Mouse (Mus musculus) stomach, embryonic 14.5 days (tissue): ENCODE results near the gene Tex26. TPM values are rescaled to one million over a fixed set of nuclear protein-coding genes. Genes with fewer than 3 reads are reported as not detected.
A peak's percentile ranks its signal among the peaks of the same experiment; 100 is the strongest.

Source experiments
- ATAC-seq: fragments of 200-750 bp; cut with Nextera tagmentation; 2 replicates; pipeline ENCODE4 v1.8.0; 2017; ENCODE audit warnings: low read depth, moderate TSS enrichment; ENCODE audit not compliant: insufficient number of reproducible peaks, insufficient read depth, low FRiP score
- H3K27ac ChIP-seq: fragments of 300-500 bp; sonication (generic); 2 replicates; pipeline ENCODE4 v1.5.1; 2014; ENCODE audit warnings: mild to moderate bottlenecking, low read length, moderate library complexity, mixed read lengths
- H3K27me3 ChIP-seq: fragments of 300-500 bp; sonication (generic); 2 replicates; pipeline ENCODE4 v1.6.1; 2014; ENCODE audit warnings: low read length, control low read depth, mixed read lengths; ENCODE audit not compliant: control insufficient read depth, insufficient read depth
- H3K36me3 ChIP-seq: fragments of 300-500 bp; sonication (generic); 2 replicates; pipeline ENCODE4 v1.6.1; 2014; ENCODE audit warnings: mild to moderate bottlenecking, control low read depth, low read length, moderate library complexity, mixed read lengths; ENCODE audit not compliant: control insufficient read depth, insufficient read depth
- H3K4me1 ChIP-seq: fragments of 300-500 bp; sonication (generic); 2 replicates; pipeline ENCODE4 v1.6.1; 2014; ENCODE audit warnings: low read length, control low read depth, mixed read lengths; ENCODE audit not compliant: control insufficient read depth, insufficient read depth
- H3K4me2 ChIP-seq: fragments of 300-500 bp; sonication (generic); replicated peaks from 2 replicates; pipeline ENCODE4 v1.6.1; 2014; ENCODE audit warnings: low read depth, low read length, control low read depth
- H3K4me3 ChIP-seq: fragments of 300-500 bp; sonication (generic); 2 replicates; pipeline ENCODE4 v1.5.1; 2014; ENCODE audit warnings: low read depth, low read length, control low read depth
- H3K9ac ChIP-seq: fragments of 300-500 bp; sonication (generic); replicated peaks from 2 replicates; pipeline ENCODE4 v1.6.1; 2014; ENCODE audit warnings: low read depth, mild to moderate bottlenecking, control low read depth, low read length, moderate library complexity, mixed read lengths
- H3K9me3 ChIP-seq: fragments of 300-500 bp; sonication (generic); 2 replicates; pipeline ENCODE4 v1.6.1; 2016; ENCODE audit warnings: low read depth, low read length, control low read depth; ENCODE audit not compliant: control insufficient read depth
- WGBS: fragments of 180-500 bp; shearing (Covaris S2); extraction: QIAGEN DNeasy Blood & Tissue Kit; methylation state at CpG from one replicate; pipeline ENCODE4 v1.1.7; 2014; 5-methylcytosine and 5-hydroxymethylcytosine counted together
- polyA plus RNA-seq: library from polyadenylated mRNA; unstranded; fragments of >200 nt; fragmentation: Nextera tagmentation; extraction: Ambion mirVana; gene quantifications from 2 replicates; pipeline ENCODE4 v1.2.1, GENCODE M21; 2014

Tex26 gene
- polyA plus RNA-seq, 1 experiment from 2014 or later, result 0.25 TPM

- H3K27ac ChIP-seq, result peak overlapping the region; percentile 64; the same call in 1 of the 2 replicates
- H3K9me3 ChIP-seq, result no peaks in the 10 kb centered on the region
- H3K9ac ChIP-seq, result no peak overlapping the region
- peaks cover 15% of the 10 kb centered on the region for H3K4me1 ChIP-seq
- ATAC-seq, result peak; percentile 77; the same call in 1 of the 2 replicates
- H3K36me3 ChIP-seq, result no peaks in the 10 kb centered on the region
- H3K27me3 ChIP-seq, result no peaks in the 10 kb centered on the region
- H3K4me2 ChIP-seq, result peak overlapping the region; percentile 10; the same call in 1 of the 2 replicates
- 8% methylated on average over 6 of the region's 6 CpGs for WGBS
- H3K4me3 ChIP-seq, result no peak overlapping the region
These were observed 11.1 kb upstream of the Tex26 start for GRCm38 (mm10) chr5:149428347-149428746.

DNA sequence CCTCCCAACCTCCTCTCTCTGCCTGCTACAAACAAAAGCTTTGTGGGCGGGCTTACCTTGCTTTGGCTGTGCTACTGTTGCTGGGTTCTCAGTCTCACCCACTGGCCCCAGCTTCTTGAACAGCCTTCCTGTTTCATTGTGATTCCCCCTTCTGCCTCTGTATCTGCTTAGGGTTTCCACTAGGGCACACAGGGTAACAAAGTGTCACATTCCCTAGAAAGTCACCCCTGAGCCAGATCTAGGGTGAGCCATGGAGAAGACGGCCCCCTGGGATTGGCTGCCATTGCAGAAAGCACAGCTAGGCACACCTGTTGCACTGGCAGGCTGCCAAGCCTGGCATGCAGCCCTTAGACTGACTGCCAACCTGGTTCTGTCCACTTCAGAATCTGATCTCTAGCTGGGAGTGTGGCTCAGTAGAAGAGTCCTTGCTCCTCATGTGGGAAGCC is 10.6 kb upstream of the Tex26 start:
- peaks cover 19% of the 10 kb centered on the region for H3K4me1 ChIP-seq
- ATAC-seq, result peak; percentile 28
- H3K9ac ChIP-seq, result no peak overlapping the region
- WGBS, result 21% methylated on average over 2 of the region's 2 CpGs
- no peaks in the 10 kb centered on the region for H3K27me3 ChIP-seq
- no peaks in the 10 kb centered on the region for H3K9me3 ChIP-seq
- no peak overlapping the region for H3K4me2 ChIP-seq
- H3K4me3 ChIP-seq, result no peak overlapping the region
- peak overlapping the region; percentile 64 for H3K27ac ChIP-seq
- no peaks in the 10 kb centered on the region for H3K36me3 ChIP-seq

- 78% methylated on average over 4 of the region's 4 CpGs for WGBS
- Histone ChIP-seq H3K4me1 (peaks cover 24% of the 10 kb centered on the region), H3K4me2 (no peak overlapping the region)
These were observed 9.9 kb upstream of the Tex26 start for GRCm38 (mm10) chr5:149429541-149429940.

DNA sequence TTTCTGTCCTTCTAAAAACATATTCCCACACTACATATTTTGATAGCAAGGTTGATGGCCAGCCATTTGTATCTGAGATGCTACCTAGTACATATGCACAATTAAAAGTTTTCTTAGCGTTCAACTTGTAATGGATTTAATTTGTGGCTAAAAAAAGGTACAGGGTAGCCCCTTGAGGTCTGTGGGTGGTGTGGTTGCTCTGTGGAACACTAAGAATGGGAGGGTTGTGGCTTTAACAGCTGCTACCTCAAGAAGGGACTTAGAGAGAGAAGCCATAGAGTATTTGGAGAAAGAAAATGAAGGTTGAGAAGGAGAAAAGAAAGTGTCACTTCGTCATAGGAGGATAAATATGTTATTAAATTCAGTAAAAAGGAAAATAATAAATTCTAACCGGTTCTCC is 8.5 kb upstream of the Tex26 start:
- peaks cover 27% of the 10 kb centered on the region for H3K4me1 ChIP-seq
- no peak overlapping the region for H3K4me2 ChIP-seq
- H3K4me3 ChIP-seq, result no peak overlapping the region
- H3K9ac ChIP-seq, result no peak overlapping the region
- 90% methylated on average over 3 of the region's 3 CpGs for WGBS
- H3K9me3 ChIP-seq, result no peaks in the 10 kb centered on the region
- ATAC-seq, result no peak
- H3K27me3 ChIP-seq, result no peaks in the 10 kb centered on the region
- no peaks in the 10 kb centered on the region for H3K36me3 ChIP-seq
- no peak overlapping the region for H3K27ac ChIP-seq

More at GRCm38 (mm10) chr5:149429541-149429940, 9.9 kb upstream of the Tex26 start:
- ATAC-seq, result no peak
- H3K36me3 ChIP-seq, result no peaks in the 10 kb centered on the region
- no peaks in the 10 kb centered on the region for H3K27me3 ChIP-seq
- H3K9me3 ChIP-seq, result no peaks in the 10 kb centered on the region
- H3K4me3 ChIP-seq, result no peak overlapping the region
- H3K27ac ChIP-seq, result no peak overlapping the region
- no peak overlapping the region for H3K9ac ChIP-seq

DNA sequence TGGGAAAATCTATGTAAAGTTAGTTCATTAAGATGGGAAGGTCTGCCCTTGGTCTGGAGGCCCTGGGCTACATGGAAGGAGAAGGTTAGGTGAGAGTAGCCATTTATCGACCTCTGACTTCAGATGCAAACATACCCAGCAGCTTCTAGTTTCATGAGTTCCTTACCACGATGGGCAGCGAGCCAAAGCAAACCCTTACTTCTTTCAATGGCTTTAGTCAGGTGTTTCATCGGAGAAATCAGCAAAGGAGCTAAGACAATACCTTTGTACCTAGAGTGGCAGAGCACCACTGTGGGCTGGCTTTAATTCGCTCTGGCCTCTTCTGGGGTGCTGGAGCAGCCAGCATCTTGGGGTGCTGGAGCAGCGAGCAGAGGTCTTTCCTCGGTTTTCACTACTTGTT is 5.8 kb upstream of the Tex26 start:
- Histone ChIP-seq H3K36me3 (no peaks in the 10 kb centered on the region), H3K4me3 (no peak overlapping the region), H3K4me2 (peak overlapping the region; percentile 7; the same call in 1 of the 2 replicates), H3K27ac (peak overlapping the region; percentile 58; the same call in 1 of the 2 replicates), H3K9ac (no peak overlapping the region), H3K4me1 (peaks cover 20% of the 10 kb centered on the region), H3K9me3 (no peaks in the 10 kb centered on the region), H3K27me3 (no peaks in the 10 kb centered on the region)
- 53% methylated on average over 7 of the region's 7 CpGs for WGBS
- ATAC-seq, result peak; percentile 67

GRCm38 (mm10) chr5:149434141-149434690 is 5.2 kb upstream of the Tex26 start:
- Histone ChIP-seq H3K9ac (no peak overlapping the region), H3K27me3 (no peaks in the 10 kb centered on the region), H3K9me3 (no peaks in the 10 kb centered on the region), H3K4me2 (peak overlapping the region; percentile 7; the same call in 1 of the 2 replicates), H3K27ac (peak overlapping the region; percentile 58; the same call in 1 of the 2 replicates), H3K4me3 (no peak overlapping the region), H3K36me3 (no peaks in the 10 kb centered on the region), H3K4me1 (peaks cover 15% of the 10 kb centered on the region; the same call in 1 of the 2 replicates)
- WGBS, result 11% methylated on average over 9 of the region's 9 CpGs
- ATAC-seq, result peak; percentile 65

DNA sequence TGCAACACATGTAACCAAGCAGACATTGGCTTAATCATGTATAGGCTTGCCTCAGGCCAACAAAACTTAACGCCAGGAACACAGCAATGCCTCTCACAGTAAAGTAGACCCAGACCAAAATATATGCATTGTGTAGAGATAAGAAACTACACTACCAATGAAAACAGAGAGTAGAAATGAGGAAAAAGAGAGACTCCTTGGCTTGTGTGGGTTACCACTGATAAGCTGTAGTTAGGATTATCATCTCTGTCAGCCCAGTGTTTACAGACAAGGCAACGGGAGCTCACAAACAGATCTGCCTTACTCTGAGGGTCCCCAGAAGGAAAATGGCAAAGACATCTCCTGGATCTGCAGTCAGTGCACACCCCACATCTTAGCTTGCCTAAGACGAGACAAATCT is 2.9 kb upstream of the Tex26 start:
- H3K4me2 ChIP-seq, result no peak overlapping the region
- peaks cover 22% of the 10 kb centered on the region for H3K4me1 ChIP-seq
- no peak for ATAC-seq
- 61% methylated on average over 3 of the region's 3 CpGs for WGBS
- no peaks in the 10 kb centered on the region for H3K36me3 ChIP-seq
- H3K4me3 ChIP-seq, result no peak overlapping the region
- no peaks in the 10 kb centered on the region for H3K27me3 ChIP-seq
- no peaks in the 10 kb centered on the region for H3K9me3 ChIP-seq
- no peak overlapping the region for H3K27ac ChIP-seq
- no peak overlapping the region for H3K9ac ChIP-seq

DNA sequence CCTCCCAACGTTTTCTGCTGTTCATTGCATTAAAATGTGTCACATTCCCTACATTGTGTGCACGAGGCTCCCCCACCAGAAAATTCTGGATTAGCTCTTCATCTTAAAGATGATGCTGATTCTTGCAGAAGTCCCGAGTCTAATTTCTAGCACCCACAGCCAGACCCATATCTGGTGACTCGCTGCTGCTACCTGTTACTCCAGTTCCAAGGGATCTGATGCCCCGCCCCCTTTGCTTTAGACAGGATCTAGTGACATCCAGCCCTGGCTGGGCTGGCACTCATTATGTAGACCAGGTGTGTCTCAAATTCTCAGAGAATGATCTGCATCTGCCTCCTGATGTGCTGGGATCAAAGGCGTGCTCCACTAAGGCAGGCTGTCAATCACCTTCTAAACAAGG is 2.3 kb upstream of the Tex26 start:
- H3K4me1 ChIP-seq, result peaks cover 22% of the 10 kb centered on the region
- H3K4me2 ChIP-seq, result no peak overlapping the region
- no peak overlapping the region for H3K27ac ChIP-seq
- H3K9ac ChIP-seq, result no peak overlapping the region
- H3K9me3 ChIP-seq, result no peaks in the 10 kb centered on the region
- H3K27me3 ChIP-seq, result no peaks in the 10 kb centered on the region
- WGBS, result 69% methylated on average over 6 of the region's 6 CpGs
- no peak for ATAC-seq
- no peak overlapping the region for H3K4me3 ChIP-seq
- no peaks in the 10 kb centered on the region for H3K36me3 ChIP-seq

GRCm38 (mm10) chr5:149440180-149440573 is 717 bp downstream of the Tex26 start:
- Histone ChIP-seq H3K4me2 (peak overlapping the region; percentile 86), H3K4me3 (peak overlapping the region; percentile 36), H3K4me1 (peaks cover 10% of the 10 kb centered on the region), H3K36me3 (no peaks in the 10 kb centered on the region), H3K9ac (no peak overlapping the region; the same call in 1 of the 2 replicates), H3K9me3 (no peaks in the 10 kb centered on the region), H3K27ac (peak overlapping the region; percentile 91), H3K27me3 (no peaks in the 10 kb centered on the region)
- ATAC-seq, result peak; percentile 75
- under 1% methylated on average over 18 of the region's 18 CpGs for WGBS
